Mouse (Mus musculus): Measurements from ENCODE around the gene Polh.

DNA sequence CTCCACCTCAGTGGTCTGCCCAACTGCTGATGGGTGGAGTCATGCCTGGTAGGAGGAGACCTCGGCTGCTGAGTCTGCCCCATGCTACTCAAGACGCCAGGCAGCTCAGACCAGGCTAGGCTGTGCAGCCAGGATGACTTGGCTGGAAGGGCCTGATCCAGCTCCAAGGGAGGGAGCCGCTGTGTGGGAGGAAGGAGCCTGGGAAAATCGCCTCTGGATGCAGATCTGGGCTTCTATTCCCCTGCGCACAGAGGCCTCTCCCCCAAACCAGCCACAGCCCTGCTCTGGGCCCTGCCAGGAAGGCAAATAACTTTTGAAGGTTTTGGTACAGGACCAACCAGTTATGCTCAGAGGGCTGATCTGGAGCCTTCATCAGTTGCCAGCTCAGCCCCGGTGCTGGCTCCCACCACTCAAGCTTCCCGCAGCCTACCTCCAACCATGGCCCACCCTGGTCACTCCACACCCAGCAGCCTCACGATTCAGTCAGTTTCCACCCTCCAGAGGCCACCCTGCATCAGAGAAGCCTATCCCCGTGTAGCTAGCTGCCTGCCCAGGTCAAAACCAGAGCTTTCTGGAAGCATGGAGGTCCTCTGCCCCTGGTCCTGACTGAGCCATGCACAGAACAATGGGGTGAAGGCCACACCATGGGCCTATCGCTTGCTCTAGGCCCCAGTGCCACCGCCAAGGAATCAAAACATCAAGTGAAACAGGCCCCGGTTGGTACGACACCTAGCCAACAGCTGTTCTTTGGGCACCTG lies 72.5 kb downstream of the Polh start:
- TF ChIP-seq CTCF (IDR thresholded peaks at IDR 0.05; ENCODE audit: low read depth): no peak
- TF ChIP-seq EP300 (IDR thresholded peaks at IDR 0.05; ENCODE audit: low read depth): no peak

Measured in liver, postnatal 0 days (tissue).